Mouse (Mus musculus) olfactory bulb, adult 2 months (tissue): Measurements from ENCODE around the gene Ets1.

Experiments
- CTCF ChIP-seq: fragments of 200-500 bp; IDR thresholded peaks from 2 replicates; pipeline ENCODE4 v1.5.1; 2012; ENCODE audit warnings: low read depth, mild to moderate bottlenecking, low read length, moderate library complexity; ENCODE audit not compliant: insufficient read depth
- POLR2A ChIP-seq: fragments of 200-500 bp; IDR thresholded peaks from 2 replicates; pipeline ENCODE4 v1.6.1; 2012; ENCODE audit warnings: mild to moderate bottlenecking, low read depth, low read length, moderate library complexity; ENCODE audit not compliant: insufficient read depth

DNA sequence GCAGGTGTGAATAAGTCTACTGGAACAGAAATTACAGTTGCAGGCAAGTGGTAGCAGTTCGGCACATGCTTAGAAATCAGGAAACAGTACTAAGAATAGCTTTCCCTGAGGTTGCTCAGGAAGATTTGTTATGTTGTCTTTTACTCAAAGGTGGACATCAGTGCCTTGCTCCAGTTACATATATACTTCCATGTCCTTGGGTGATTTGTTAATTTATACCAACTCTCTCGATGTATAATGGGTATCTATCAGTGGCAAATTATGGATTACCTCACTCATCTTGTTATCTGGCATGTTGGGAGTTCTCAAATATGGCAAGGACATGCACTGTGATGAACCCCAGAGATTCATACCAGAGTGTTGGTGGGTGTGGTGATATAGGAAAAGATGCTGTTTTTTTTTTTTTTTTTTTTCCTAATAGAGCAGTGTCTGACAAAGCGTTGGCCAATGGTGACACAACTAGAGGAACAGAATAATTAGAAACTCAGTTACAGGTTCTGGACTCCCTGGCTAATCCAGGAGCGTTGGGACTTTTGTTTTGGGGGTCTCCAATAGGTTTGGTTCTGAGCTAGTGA lies 59.0 kb downstream of the Ets1 start:
- TF ChIP-seq POLR2A = no peak
- TF ChIP-seq CTCF = no peak
